Mouse (Mus musculus): ENCODE data around the gene Klf12. TPM values are rescaled to one million over a fixed set of nuclear protein-coding genes. Genes with fewer than 3 reads are reported as not detected.

Gene Klf12
- 5.7 and 6.2 TPM in 2 replicates for polyA plus RNA-seq (2015; fragmentation: Nextera tagmentation; extraction: Ambion mirVana)

- WGBS (ENCODE audit: insufficient replicate concordance): under 1% methylated on average over 40 of the region's 40 CpGs
- ATAC-seq (ENCODE audit: insufficient read depth): peak; percentile 55
- H3K4me1 ChIP-seq (replicated peaks): no peaks in the 10 kb centered on the region
These were observed at the start of gene Klf12 for GRCm38 (mm10) chr14:100284119-100284860. Gene Klf12, minus strand, starts transcription at chr14:100284679.

GRCm38 (mm10) chr14:100333369-100333768 lies 48.9 kb upstream of the Klf12 start:
- Histone ChIP-seq H3K27ac (replicated peaks) (no peak overlapping the region), H3K9ac (no peak overlapping the region)
- 65% methylated on average over 2 of the region's 2 CpGs for WGBS (ENCODE audit: insufficient replicate concordance)

More at GRCm38 (mm10) chr14:100284119-100284860, at the start of gene Klf12:
- peak within 1 kb of the TSS; percentile 65 for H3K4me2 ChIP-seq
- H3K36me3 ChIP-seq (replicated peaks): no peaks in the 10 kb centered on the region
- peak within 1 kb of the TSS; percentile 30; the same call in 1 of the 2 replicates for H3K9ac ChIP-seq
- H3K9me3 ChIP-seq (replicated peaks): no peaks in the 10 kb centered on the region
- peak within 1 kb of the TSS; percentile 53 for H3K4me3 ChIP-seq (replicated peaks)
- H3K27ac ChIP-seq (replicated peaks): peak within 1 kb of the TSS; percentile 79
- peaks cover 46% of the 10 kb centered on the region for H3K27me3 ChIP-seq

GRCm38 (mm10) chr14:100328602-100329276 lies 44.3 kb upstream of the Klf12 start:
- no peak for ATAC-seq (ENCODE audit: insufficient read depth)
- H3K9ac ChIP-seq: no peak overlapping the region
- no peak overlapping the region for H3K4me2 ChIP-seq
- H3K27ac ChIP-seq (replicated peaks): no peak overlapping the region
- H3K9me3 ChIP-seq (replicated peaks): no peaks in the 10 kb centered on the region
- H3K4me1 ChIP-seq (replicated peaks): no peaks in the 10 kb centered on the region
- WGBS (ENCODE audit: insufficient replicate concordance): 54% methylated on average over 6 of the region's 6 CpGs
- no peak overlapping the region for H3K4me3 ChIP-seq (replicated peaks)
- no peaks in the 10 kb centered on the region for H3K36me3 ChIP-seq (replicated peaks)
- H3K27me3 ChIP-seq: no peaks in the 10 kb centered on the region

More at GRCm38 (mm10) chr14:100333369-100333768, 48.9 kb upstream of the Klf12 start:
- H3K9me3 ChIP-seq (replicated peaks): no peaks in the 10 kb centered on the region
- no peaks in the 10 kb centered on the region for H3K27me3 ChIP-seq
- no peak for ATAC-seq (ENCODE audit: insufficient read depth)
- no peak overlapping the region for H3K4me3 ChIP-seq (replicated peaks)
- H3K4me2 ChIP-seq: no peak overlapping the region
- H3K4me1 ChIP-seq (replicated peaks): no peaks in the 10 kb centered on the region
- H3K36me3 ChIP-seq (replicated peaks): no peaks in the 10 kb centered on the region

DNA sequence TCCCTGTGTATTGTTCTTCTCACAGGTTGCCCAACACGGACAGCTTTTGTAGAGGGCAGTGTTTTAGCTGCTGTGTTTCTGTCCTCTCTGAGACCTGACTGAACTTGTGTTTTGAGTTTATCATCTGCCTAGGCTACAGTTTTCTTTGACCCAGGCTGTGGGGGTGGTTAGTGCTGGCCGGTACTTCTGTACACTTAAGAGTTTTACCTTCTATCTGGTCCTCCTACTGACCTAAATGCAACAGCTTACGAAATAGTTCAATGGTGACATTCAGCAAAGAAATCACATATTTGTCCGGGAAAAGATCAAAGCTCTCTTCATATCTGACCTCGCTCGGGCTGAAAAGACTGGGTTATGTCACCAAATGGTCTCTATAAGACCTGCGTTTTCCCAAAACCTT lies 39.8 kb upstream of the Klf12 start:
- Histone ChIP-seq H3K36me3 (replicated peaks) (no peaks in the 10 kb centered on the region), H3K9me3 (replicated peaks) (no peaks in the 10 kb centered on the region), H3K27ac (replicated peaks) (0 out of 2 replicates have a peak overlapping the region, but pooled peaks have one; percentile 34), H3K4me3 (replicated peaks) (no peak overlapping the region), H3K4me1 (replicated peaks) (no peaks in the 10 kb centered on the region), H3K4me2 (no peak overlapping the region), H3K27me3 (no peaks in the 10 kb centered on the region), H3K9ac (no peak overlapping the region)
- ATAC-seq (ENCODE audit: insufficient read depth): peak; percentile 85
- WGBS (ENCODE audit: insufficient replicate concordance): 69% methylated on average over 7 of the region's 7 CpGs

DNA sequence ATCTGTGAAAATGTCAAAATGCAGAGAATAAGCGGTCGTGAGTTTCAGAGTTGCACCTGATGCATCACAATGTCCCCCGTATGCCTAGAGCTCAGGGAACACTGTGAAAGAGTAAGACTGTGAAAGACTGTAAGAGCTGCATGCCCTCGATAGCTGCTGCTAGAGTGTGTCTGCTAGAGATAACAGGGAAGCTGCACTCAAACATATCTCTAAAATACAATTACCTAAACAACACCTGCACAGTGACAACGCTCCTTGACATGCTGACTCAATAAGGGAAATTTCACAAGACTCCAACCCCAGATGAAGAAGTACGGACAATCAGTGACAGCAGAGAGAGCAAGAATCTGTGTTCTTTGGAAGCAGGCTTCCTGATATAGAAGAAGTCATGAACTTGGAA lies 37.5 kb upstream of the Klf12 start:
- Histone ChIP-seq H3K4me1 (replicated peaks) (no peaks in the 10 kb centered on the region), H3K27ac (replicated peaks) (no peak overlapping the region), H3K4me3 (replicated peaks) (no peak overlapping the region), H3K9ac (no peak overlapping the region), H3K27me3 (no peaks in the 10 kb centered on the region), H3K9me3 (replicated peaks) (no peaks in the 10 kb centered on the region), H3K4me2 (no peak overlapping the region), H3K36me3 (replicated peaks) (no peaks in the 10 kb centered on the region)
- no peak for ATAC-seq (ENCODE audit: insufficient read depth)
- WGBS (ENCODE audit: insufficient replicate concordance): 67% methylated on average over 6 of the region's 6 CpGs

GRCm38 (mm10) chr14:100316780-100317179 lies 32.3 kb upstream of the Klf12 start:
- WGBS (ENCODE audit: insufficient replicate concordance): 42% methylated on average over 4 of the region's 4 CpGs
- Histone ChIP-seq H3K27me3 (no peaks in the 10 kb centered on the region), H3K9me3 (replicated peaks) (no peaks in the 10 kb centered on the region), H3K4me2 (no peak overlapping the region), H3K9ac (no peak overlapping the region), H3K4me3 (replicated peaks) (no peak overlapping the region), H3K27ac (replicated peaks) (no peak overlapping the region), H3K36me3 (replicated peaks) (no peaks in the 10 kb centered on the region), H3K4me1 (replicated peaks) (no peaks in the 10 kb centered on the region)
- no peak for ATAC-seq (ENCODE audit: insufficient read depth)

- H3K4me2 ChIP-seq: no peak overlapping the region
- no peak for ATAC-seq (ENCODE audit: insufficient read depth)
- H3K27me3 ChIP-seq: no peaks in the 10 kb centered on the region
- WGBS (ENCODE audit: insufficient replicate concordance): 64% methylated on average over 4 of the region's 4 CpGs
- no peaks in the 10 kb centered on the region for H3K4me1 ChIP-seq (replicated peaks)
- H3K4me3 ChIP-seq (replicated peaks): no peak overlapping the region
- H3K9ac ChIP-seq: no peak overlapping the region
- H3K36me3 ChIP-seq (replicated peaks): no peaks in the 10 kb centered on the region
- H3K9me3 ChIP-seq (replicated peaks): no peaks in the 10 kb centered on the region
- H3K27ac ChIP-seq (replicated peaks): no peak overlapping the region
These were observed 29.6 kb upstream of the Klf12 start for GRCm38 (mm10) chr14:100314099-100314498.

- no peaks in the 10 kb centered on the region for H3K36me3 ChIP-seq (replicated peaks)
- H3K4me2 ChIP-seq: no peak overlapping the region
- H3K9ac ChIP-seq: no peak overlapping the region
- no peak overlapping the region for H3K27ac ChIP-seq (replicated peaks)
- H3K27me3 ChIP-seq: no peaks in the 10 kb centered on the region
- H3K9me3 ChIP-seq (replicated peaks): no peaks in the 10 kb centered on the region
- ATAC-seq (ENCODE audit: insufficient read depth): no peak
- WGBS (ENCODE audit: insufficient replicate concordance): 71% methylated on average over 1 of the region's 1 CpGs
- H3K4me3 ChIP-seq (replicated peaks): no peak overlapping the region
- H3K4me1 ChIP-seq (replicated peaks): no peaks in the 10 kb centered on the region
These were observed 16.4 kb upstream of the Klf12 start for GRCm38 (mm10) chr14:100300905-100301304.

GRCm38 (mm10) chr14:100298892-100299291 lies 14.4 kb upstream of the Klf12 start:
- Histone ChIP-seq H3K27ac (replicated peaks) (no peak overlapping the region), H3K4me3 (replicated peaks) (no peak overlapping the region), H3K27me3 (no peaks in the 10 kb centered on the region), H3K4me2 (no peak overlapping the region), H3K36me3 (replicated peaks) (no peaks in the 10 kb centered on the region), H3K9ac (no peak overlapping the region), H3K4me1 (replicated peaks) (no peaks in the 10 kb centered on the region), H3K9me3 (replicated peaks) (no peaks in the 10 kb centered on the region)
- 45% methylated on average over 6 of the region's 6 CpGs for WGBS (ENCODE audit: insufficient replicate concordance)
- no peak for ATAC-seq (ENCODE audit: insufficient read depth)

GRCm38 (mm10) chr14:100286586-100287241 lies 2.2 kb upstream of the Klf12 start:
- Histone ChIP-seq H3K4me1 (replicated peaks) (no peaks in the 10 kb centered on the region; the same call in 1 of the 2 replicates), H3K4me3 (replicated peaks) (peak overlapping the region; percentile 53), H3K27ac (replicated peaks) (peak overlapping the region; percentile 79), H3K27me3 (peaks cover 46% of the 10 kb centered on the region), H3K36me3 (replicated peaks) (no peaks in the 10 kb centered on the region), H3K9me3 (replicated peaks) (no peaks in the 10 kb centered on the region), H3K4me2 (peak overlapping the region; percentile 65), H3K9ac (peak overlapping the region; percentile 9; the same call in 1 of the 2 replicates)
- WGBS (ENCODE audit: insufficient replicate concordance): 8% methylated on average over 19 of the region's 19 CpGs
- no peak for ATAC-seq (ENCODE audit: insufficient read depth)
